Mouse (Mus musculus): ENCODE measurements around the gene Clps.
A peak's percentile ranks its signal among the peaks of the same experiment; 100 is the strongest.
"Not testable (repeated sequence)": the region's sequence is repeated elsewhere in the genome, so short reads cannot be mapped to it uniquely, and the experiment has no call there.

The Clps gene

GRCm38 (mm10) chr17:28560598-28560997, at the start of gene Clps:
Clps (minus strand) TSS chr17:28560766.
- no peak for DNase-seq

- DNase-seq = no peak
Measured at GRCm38 (mm10) chr17:28609543-28609942, 49.0 kb upstream of the Clps start.

GRCm38 (mm10) chr17:28601557-28602250, 41.1 kb upstream of the Clps start:
- DNase-seq = no peak

GRCm38 (mm10) chr17:28600780-28601179, 40.2 kb upstream of the Clps start:
- no peak for DNase-seq

GRCm38 (mm10) chr17:28593965-28594364, 33.4 kb upstream of the Clps start:
- peak; percentile 29 to 32 for DNase-seq

GRCm38 (mm10) chr17:28592998-28593397, 32.4 kb upstream of the Clps start:
- DNase-seq = peak; percentile 89 to 91

GRCm38 (mm10) chr17:28591476-28591875, 30.9 kb upstream of the Clps start:
- no peak for DNase-seq

- DNase-seq = no peak
Measured at GRCm38 (mm10) chr17:28590596-28590995, 30.0 kb upstream of the Clps start.

GRCm38 (mm10) chr17:28588591-28588990, 28.0 kb upstream of the Clps start:
- no peak for DNase-seq

GRCm38 (mm10) chr17:28586509-28586908, 25.9 kb upstream of the Clps start:
- DNase-seq = no peak

GRCm38 (mm10) chr17:28581056-28581455, 20.5 kb upstream of the Clps start:
- no peak for DNase-seq

- DNase-seq = peak in 1 of 2 experiments; percentile 44
Measured at GRCm38 (mm10) chr17:28580396-28580795, 19.8 kb upstream of the Clps start.

GRCm38 (mm10) chr17:28575244-28576125, 14.9 kb upstream of the Clps start, which contains the start of gene Lhfpl5:
Lhfpl5 (plus strand) TSS chr17:28575641.
- peak; percentile 77 to 84 for DNase-seq

GRCm38 (mm10) chr17:28572941-28573340, 12.4 kb upstream of the Clps start:
- no peak for DNase-seq

GRCm38 (mm10) chr17:28572521-28572920, 12.0 kb upstream of the Clps start:
- DNase-seq = no peak

GRCm38 (mm10) chr17:28571868-28572267, 11.3 kb upstream of the Clps start:
- no peak for DNase-seq

- DNase-seq = no peak
Measured at GRCm38 (mm10) chr17:28567541-28567940, 7.0 kb upstream of the Clps start.

GRCm38 (mm10) chr17:28565181-28565580, 4.6 kb upstream of the Clps start:
- no peak for DNase-seq

- DNase-seq = no peak
Measured at GRCm38 (mm10) chr17:28561613-28562012, 1.0 kb upstream of the Clps start.

GRCm38 (mm10) chr17:28557772-28558171, 2.8 kb downstream of the Clps start:
- no peak for DNase-seq

- no peak for DNase-seq
Measured at GRCm38 (mm10) chr17:28556635-28557396, 3.8 kb downstream of the Clps start.

- not testable (repeated sequence) for DNase-seq
Measured at GRCm38 (mm10) chr17:28554021-28554420, 6.5 kb downstream of the Clps start.

Data from cerebellum, postnatal 10 days (tissue).